Mouse (Mus musculus): Measurements from ENCODE around the gene Bach2. TPM values are rescaled to one million over a fixed set of nuclear protein-coding genes. Genes with fewer than 3 reads are reported as not detected.

Bach2 gene
- polyA plus RNA-seq, 1 experiment from 2014 or later: 5.9 TPM

DNA sequence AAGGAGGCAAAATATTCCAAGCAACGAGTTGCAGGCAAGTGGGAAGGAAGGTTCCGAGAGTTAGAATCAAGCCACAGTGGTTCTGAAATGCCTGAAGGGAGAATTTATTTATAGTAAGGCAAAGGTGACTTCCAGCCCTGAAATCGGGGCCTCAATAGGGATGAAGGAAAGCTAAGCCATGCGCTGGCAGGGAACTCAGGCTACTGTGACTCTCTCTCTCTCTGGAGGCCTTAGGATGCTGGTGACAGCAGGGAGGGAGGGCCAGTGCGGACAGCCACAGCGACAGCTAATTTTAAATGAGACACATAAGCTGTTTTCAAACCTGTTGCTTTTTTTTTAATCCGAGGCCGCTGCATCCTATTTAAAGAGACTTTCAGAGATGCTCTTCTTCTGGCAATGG lies 270.4 kb downstream of the Bach2 start:
- no peak overlapping the region for H3K4me2 ChIP-seq (ENCODE audit: low read length)
- H3K27ac ChIP-seq: no peak overlapping the region
- no peaks in the 10 kb centered on the region for H3K4me1 ChIP-seq (replicated peaks; ENCODE audit: insufficient read depth, low read length)
- H3K9me3 ChIP-seq (replicated peaks; ENCODE audit: low read length): no peaks in the 10 kb centered on the region
- no peaks in the 10 kb centered on the region for H3K27me3 ChIP-seq (ENCODE audit: insufficient read depth, low read length)
- 34% methylated on average over 8 of the region's 8 CpGs for WGBS
- no peak overlapping the region for H3K4me3 ChIP-seq (replicated peaks; ENCODE audit: low read depth, low read length)
- DNase-seq (ENCODE audit: low spot score) (peak; percentile 55), ATAC-seq (replicated peaks; ENCODE audit: low FRiP score, low read depth) (no peak)
- H3K36me3 ChIP-seq (ENCODE audit: insufficient read depth, low read length): no peaks in the 10 kb centered on the region
- no peak for TF ChIP-seq CTCF (IDR thresholded peaks at IDR 0.05; ENCODE audit: low read depth)
- H3K9ac ChIP-seq (ENCODE audit: low read depth, low read length): no peak overlapping the region

DNA sequence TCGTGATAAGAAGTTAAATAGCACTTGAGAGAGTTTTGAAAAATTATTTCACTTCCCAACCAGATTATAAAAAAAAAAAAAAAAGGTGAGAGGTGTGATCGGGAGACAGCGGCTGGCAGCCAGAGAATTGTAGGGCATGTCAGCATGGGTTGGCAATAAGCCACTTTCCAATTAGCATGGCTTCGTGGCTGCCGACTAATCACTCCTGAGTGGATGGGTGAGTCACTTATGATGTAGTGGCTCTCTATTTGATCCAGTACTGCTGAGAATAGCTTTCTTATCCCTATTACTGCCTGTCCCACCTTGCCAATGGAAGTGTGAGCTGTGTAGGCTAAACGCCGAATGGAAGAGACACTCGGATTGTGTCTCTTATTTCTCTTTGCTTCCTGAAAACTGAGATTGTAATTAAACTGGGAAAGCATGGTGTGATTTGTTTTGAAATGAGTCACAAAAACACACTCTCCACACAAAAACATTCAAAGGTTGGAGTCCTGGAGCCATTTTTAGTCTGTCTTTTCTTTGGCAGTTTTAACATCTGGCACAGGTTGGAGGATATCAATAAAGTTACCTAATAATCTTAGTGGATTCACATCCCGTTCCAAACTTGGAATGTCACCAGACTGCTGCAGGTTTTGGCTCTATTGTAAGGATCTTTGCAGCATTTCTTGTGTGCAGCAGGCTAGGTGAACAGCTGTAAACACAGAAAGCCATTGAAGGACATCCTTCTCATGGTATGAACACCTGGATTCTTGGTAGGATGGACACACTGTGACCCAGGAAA lies 271.4 kb downstream of the Bach2 start:
- Histone ChIP-seq H3K27me3 (ENCODE audit: insufficient read depth, low read length) (no peaks in the 10 kb centered on the region), H3K27ac (no peak overlapping the region), H3K9ac (ENCODE audit: low read depth, low read length) (no peak overlapping the region), H3K4me2 (ENCODE audit: low read length) (no peak overlapping the region), H3K4me3 (replicated peaks; ENCODE audit: low read depth, low read length) (no peak overlapping the region), H3K36me3 (ENCODE audit: insufficient read depth, low read length) (no peaks in the 10 kb centered on the region), H3K4me1 (replicated peaks; ENCODE audit: insufficient read depth, low read length) (no peaks in the 10 kb centered on the region), H3K9me3 (replicated peaks; ENCODE audit: low read length) (no peaks in the 10 kb centered on the region)
- WGBS: 67% methylated on average over 9 of the region's 9 CpGs
- ATAC-seq (replicated peaks; ENCODE audit: low FRiP score, low read depth) (no peak), DNase-seq (ENCODE audit: low spot score) (no peak)
- no peak for TF ChIP-seq CTCF (IDR thresholded peaks at IDR 0.05; ENCODE audit: low read depth)

GRCm38 (mm10) chr4:32510940-32511339 lies 272.3 kb downstream of the Bach2 start:
- Histone ChIP-seq H3K27ac (no peak overlapping the region), H3K27me3 (ENCODE audit: insufficient read depth, low read length) (no peaks in the 10 kb centered on the region), H3K4me3 (replicated peaks; ENCODE audit: low read depth, low read length) (no peak overlapping the region), H3K36me3 (ENCODE audit: insufficient read depth, low read length) (no peaks in the 10 kb centered on the region), H3K4me1 (replicated peaks; ENCODE audit: insufficient read depth, low read length) (no peaks in the 10 kb centered on the region), H3K9ac (ENCODE audit: low read depth, low read length) (no peak overlapping the region), H3K4me2 (ENCODE audit: low read length) (no peak overlapping the region), H3K9me3 (replicated peaks; ENCODE audit: low read length) (no peaks in the 10 kb centered on the region)
- 83% methylated on average over 7 of the region's 7 CpGs for WGBS
- no peak for TF ChIP-seq CTCF (IDR thresholded peaks at IDR 0.05; ENCODE audit: low read depth)
- no peak for ATAC-seq (replicated peaks; ENCODE audit: low FRiP score, low read depth)
- no peak for DNase-seq (ENCODE audit: low spot score)

- H3K4me3 ChIP-seq (replicated peaks; ENCODE audit: low read depth, low read length): no peak overlapping the region
- no peak for ATAC-seq (replicated peaks; ENCODE audit: low FRiP score, low read depth)
- H3K4me1 ChIP-seq (replicated peaks; ENCODE audit: insufficient read depth, low read length): peaks cover 10% of the 10 kb centered on the region; the same call in 1 of the 2 replicates
- WGBS: 84% methylated on average over 8 of the region's 8 CpGs
- H3K9ac ChIP-seq (ENCODE audit: low read depth, low read length): no peak overlapping the region
- no peak overlapping the region for H3K4me2 ChIP-seq (ENCODE audit: low read length)
- no peaks in the 10 kb centered on the region for H3K9me3 ChIP-seq (replicated peaks; ENCODE audit: low read length)
- TF ChIP-seq CTCF (IDR thresholded peaks at IDR 0.05; ENCODE audit: low read depth): no peak
- no peaks in the 10 kb centered on the region for H3K36me3 ChIP-seq (ENCODE audit: insufficient read depth, low read length)
- DNase-seq (ENCODE audit: low spot score): no peak
- H3K27ac ChIP-seq: no peak overlapping the region
- H3K27me3 ChIP-seq (ENCODE audit: insufficient read depth, low read length): no peaks in the 10 kb centered on the region
Measured at GRCm38 (mm10) chr4:32516126-32516525, 277.5 kb downstream of the Bach2 start.

DNA sequence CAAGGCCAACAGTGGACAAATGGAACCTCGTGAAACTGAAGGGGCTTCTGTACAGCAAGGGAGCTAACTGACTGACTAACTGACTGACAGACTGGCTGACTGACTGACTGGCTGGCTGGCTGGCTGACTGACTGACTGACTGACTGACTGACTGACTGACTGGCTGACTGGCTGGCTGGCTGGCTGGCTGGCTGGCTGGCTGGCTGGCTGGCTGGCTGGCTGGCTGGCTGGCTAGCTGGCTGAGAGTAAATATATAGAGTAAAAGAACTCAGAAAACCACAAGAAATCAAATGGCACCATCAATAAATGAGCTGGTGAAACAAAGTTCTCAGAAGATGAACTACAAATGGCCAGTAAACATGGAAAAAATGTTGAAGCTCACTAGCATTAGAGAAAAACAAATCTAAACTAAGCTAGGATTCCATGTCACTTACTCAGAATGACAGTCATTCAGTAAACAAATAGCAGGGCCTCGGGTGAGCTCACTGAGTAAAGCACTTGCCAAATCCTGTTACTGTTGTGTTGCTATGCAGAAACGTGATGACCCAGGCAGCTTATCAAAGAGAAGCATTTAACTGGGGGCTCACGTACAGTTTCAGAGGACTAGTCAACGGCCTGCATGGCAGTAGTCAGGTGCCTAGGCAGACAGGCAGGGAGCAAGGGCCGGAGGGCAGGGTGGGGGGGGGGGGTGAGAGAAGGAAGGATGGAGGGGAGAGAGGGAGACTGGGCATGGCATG lies 280.4 kb downstream of the Bach2 start:
- no peak for TF ChIP-seq CTCF (IDR thresholded peaks at IDR 0.05; ENCODE audit: low read depth)
- DNase-seq (ENCODE audit: low spot score): no peak
- Histone ChIP-seq H3K9me3 (replicated peaks; ENCODE audit: low read length) (no peaks in the 10 kb centered on the region), H3K4me1 (replicated peaks; ENCODE audit: insufficient read depth, low read length) (peaks cover 18% of the 10 kb centered on the region; the same call in 1 of the 2 replicates), H3K27ac (no peak overlapping the region), H3K9ac (ENCODE audit: low read depth, low read length) (no peak overlapping the region), H3K27me3 (ENCODE audit: insufficient read depth, low read length) (no peaks in the 10 kb centered on the region), H3K4me2 (ENCODE audit: low read length) (no peak overlapping the region), H3K36me3 (ENCODE audit: insufficient read depth, low read length) (no peaks in the 10 kb centered on the region), H3K4me3 (replicated peaks; ENCODE audit: low read depth, low read length) (no peak overlapping the region)
- ATAC-seq (replicated peaks; ENCODE audit: low FRiP score, low read depth): no peak
- WGBS: 67% methylated on average over 6 of the region's 6 CpGs

DNA sequence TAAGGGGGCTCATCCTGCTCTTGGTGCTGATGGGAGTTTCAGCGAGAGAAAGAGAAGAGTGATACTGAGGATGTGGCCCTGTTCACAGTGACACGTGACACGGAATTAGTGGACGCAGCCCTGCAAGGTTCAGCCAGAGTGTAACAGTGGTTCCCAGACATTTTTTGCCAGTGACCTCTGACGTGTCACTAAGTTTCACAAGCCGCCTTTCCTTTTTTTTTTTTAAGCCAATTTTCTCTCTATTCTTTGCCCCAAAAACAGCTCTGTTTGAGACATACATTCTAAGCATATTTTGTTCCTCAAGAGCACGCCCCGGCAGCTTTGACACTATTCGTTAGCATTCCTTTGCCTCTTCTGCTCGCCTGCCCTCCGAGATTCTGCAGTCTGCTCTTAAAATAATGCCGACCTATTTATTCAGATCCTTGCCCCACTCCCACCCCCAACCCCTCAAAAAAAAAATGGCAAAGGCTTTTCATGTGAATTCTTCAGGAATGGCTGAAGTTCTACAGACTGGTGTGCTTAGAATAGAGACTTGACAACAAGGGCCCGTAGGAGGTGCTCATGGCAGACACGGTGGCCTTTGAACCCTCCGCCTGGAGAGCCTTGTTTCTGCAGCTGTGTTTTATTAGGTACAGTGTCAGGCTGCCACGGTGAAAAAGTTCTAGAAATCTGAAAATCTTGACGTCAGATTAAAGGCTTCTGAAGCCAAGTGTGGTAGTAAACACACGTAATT lies 282.2 kb downstream of the Bach2 start:
- WGBS: 30% methylated on average over 18 of the region's 18 CpGs
- peak overlapping the region; percentile 42; the same call in 1 of the 2 replicates for H3K27ac ChIP-seq
- peaks cover 24% of the 10 kb centered on the region for H3K4me1 ChIP-seq (replicated peaks; ENCODE audit: insufficient read depth, low read length)
- TF ChIP-seq CTCF (IDR thresholded peaks at IDR 0.05; ENCODE audit: low read depth): no peak
- peak; percentile 77 for DNase-seq (ENCODE audit: low spot score)
- no peak overlapping the region for H3K4me2 ChIP-seq (ENCODE audit: low read length)
- no peak overlapping the region for H3K4me3 ChIP-seq (replicated peaks; ENCODE audit: low read depth, low read length)
- no peak overlapping the region for H3K9ac ChIP-seq (ENCODE audit: low read depth, low read length)
- no peaks in the 10 kb centered on the region for H3K36me3 ChIP-seq (ENCODE audit: insufficient read depth, low read length)
- ATAC-seq (replicated peaks; ENCODE audit: low FRiP score, low read depth): peak; percentile 55; the same call in 1 of the 2 replicates
- H3K9me3 ChIP-seq (replicated peaks; ENCODE audit: low read length): no peaks in the 10 kb centered on the region
- H3K27me3 ChIP-seq (ENCODE audit: insufficient read depth, low read length): no peaks in the 10 kb centered on the region
